Mouse (Mus musculus): ENCODE results near the gene Cyp2e1.
"Not testable (repeated sequence)": the region's sequence is repeated elsewhere in the genome, so short reads cannot be mapped to it uniquely, and the experiment has no call there.

Gene Cyp2e1

DNA sequence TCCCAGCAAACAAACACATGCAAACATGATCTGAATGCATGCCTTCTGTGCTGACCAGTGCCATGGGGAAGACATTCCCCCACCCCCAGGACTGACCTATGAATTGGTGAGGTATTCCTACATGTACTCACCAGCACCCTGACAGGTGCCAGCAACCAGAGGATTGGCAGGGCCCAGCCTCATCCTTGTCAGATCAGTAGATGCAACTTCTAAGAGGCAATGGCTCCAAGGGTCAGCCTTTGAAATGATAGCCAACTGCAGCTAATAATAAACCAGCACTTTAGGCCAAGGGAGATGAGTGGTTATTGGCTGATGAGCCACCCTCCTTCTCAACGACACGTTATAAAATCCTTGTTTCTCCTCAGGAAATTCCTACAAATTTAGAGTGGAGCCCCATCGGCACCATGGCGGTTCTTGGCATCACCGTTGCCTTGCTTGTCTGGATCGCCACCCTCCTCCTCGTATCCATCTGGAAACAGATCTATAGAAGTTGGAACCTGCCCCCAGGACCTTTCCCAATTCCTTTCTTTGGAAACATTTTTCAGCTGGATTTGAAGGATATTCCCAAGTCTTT lies at the start of gene Cyp2e1:
TSS of gene Cyp2e1 (plus strand) at position 293 of the 574 bp plus-strand sequence.
- no peak for DNase-seq (ENCODE audit: low read depth, low spot score)

DNA sequence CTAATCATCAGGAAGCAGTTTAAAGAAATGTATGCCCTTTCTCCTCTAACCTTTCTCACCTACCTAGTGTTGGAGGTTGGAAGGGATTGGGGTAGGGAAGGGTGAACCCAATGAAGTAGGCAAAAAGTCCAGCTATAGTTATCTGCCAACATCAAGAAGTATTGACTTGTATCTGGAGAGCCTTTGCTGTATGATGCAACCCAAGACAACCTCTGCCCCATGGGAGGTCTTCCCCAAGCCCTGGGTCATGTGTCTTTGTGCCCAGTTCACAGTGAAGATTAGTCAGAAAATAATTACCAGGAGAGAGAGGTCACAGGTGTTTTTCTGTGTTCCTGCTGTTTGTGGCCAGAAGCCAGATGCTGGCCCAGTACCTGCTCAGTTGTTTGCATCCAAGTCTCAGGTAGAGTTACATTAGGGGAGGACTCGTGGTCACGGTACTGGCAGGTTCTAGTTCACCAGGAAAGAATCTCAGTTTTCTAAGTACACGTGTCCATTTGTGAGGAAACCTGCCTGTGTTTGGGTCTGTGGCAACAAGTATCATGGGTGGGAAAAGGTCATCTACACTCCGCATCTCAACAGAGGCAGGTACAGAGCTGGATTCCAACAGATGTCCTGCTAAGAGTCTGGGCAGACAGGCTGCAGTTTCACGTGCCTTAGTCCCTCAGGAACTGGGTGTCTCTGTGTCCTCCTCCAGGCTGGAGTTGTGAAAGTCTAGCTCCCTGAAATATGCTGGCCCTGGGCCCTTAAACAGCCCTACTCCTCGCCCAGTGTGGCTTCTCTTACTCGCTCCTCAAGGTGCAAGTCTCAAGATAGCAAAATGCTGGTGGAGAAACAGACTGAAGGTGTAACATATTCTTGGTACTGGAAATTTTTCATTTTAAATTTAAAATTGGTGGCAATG lies 46.1 kb upstream of the Cyp2e1 start:
- no peak for DNase-seq (ENCODE audit: low read depth, low spot score)

DNA sequence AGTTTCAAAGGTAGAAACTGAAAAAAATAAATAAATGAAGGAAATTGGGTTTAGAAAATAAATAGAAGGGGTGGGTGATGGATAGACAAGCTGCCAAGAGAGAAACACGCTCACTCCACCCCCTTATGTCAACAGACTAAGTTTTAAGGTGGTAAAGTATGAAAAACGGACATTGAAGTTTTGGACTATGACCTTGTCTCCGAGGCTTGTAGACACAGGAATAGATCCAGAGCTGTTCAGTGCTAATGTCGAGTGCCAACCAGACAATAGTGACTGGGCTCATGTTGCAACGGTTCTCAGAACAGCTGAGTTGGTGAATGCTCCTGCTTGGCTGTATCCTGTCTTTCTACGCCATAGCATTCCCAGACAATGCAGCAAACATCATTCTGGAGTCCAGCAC lies 42.4 kb upstream of the Cyp2e1 start:
- no peak for DNase-seq (ENCODE audit: low read depth, low spot score)

DNA sequence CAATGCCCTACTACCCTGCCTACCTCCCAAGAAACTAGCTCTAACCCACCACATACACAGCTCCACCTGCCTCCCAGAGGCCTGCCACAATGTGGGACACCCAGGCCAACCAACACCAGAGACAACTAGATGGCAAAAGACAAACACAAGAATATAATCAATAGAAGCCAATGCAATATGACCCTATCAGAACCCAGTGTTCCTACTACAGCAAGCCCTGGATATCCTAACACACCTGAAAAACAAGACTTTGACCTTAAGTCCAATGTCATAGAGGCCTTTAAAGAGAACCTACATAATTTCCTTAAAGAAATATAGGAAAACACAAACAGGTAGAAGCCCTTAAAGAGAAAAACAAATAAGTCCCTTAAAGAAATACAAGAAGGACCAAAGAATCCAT lies 38.0 kb upstream of the Cyp2e1 start:
- DNase-seq (ENCODE audit: low read depth, low spot score) = no peak

DNA sequence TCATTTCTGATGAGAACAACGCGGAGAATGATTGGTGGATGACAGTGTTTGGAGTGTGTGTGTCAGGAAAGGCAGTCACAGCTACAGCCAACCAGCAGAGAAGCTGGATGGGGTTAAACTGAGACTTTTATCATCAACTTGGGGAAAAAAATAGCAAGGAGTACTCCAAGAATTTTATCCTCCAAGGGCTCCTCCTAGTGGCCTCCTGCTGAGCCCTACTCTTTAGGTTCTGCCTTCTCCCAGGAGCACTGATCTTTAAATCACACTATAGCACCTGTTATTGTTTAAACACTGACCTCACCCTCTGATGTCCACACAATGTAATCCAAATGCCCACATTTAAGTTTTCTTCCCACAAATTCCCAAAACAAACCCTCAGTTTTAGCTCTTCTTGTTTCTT lies 30.4 kb upstream of the Cyp2e1 start:
- no peak for DNase-seq (ENCODE audit: low read depth, low spot score)

DNA sequence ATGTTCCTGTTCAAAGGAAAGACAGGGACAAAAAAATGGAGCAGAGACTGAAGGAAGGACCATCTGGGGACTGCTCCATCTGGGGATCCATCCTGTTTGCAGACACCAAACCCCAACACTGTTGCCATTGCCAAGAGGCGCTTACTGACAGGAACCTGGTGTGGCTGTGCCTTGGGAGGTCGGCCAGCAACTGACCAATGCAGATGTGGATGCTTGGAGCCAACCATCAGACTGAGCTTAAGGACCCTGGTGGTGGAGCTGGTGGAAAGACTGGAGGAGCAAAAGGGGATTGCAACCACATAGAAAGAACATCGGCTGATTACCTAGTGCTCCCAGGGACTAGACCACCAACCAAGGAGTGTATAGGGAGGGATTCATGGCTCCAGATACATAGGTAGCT lies 16.1 kb upstream of the Cyp2e1 start:
- no peak for DNase-seq (ENCODE audit: low read depth, low spot score)

DNA sequence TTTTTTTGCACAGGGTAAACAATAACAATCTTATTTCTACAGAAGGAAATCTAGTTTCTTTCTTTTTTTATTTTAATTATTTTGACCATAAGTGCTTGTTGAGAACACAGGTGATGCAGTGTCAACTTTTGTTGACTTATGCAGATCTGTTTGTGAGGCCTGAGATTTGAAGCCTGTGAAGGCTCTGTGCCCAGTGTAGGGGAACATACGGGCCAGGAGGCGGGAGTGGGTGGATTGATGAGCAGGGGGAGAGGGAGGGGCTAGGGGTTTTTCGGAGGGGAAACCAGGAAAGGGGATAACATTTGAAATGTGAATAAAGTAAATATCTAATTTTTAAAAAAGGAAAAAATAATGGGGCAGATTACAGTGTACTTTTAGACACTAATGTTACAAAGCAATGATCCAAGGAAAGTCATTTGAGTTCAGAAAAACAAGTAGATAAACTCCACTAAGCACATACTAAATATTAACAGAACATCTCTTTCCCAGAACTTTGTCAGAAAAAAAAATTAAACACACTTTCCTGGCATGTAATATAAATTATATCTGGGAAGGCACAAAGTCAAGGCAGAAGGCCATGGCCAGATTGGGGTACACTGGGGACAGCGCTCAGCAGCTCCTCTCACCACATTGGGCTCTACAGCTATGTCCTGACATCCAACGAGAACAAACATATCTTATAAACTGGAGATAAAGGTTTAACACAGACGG lies 15.3 kb upstream of the Cyp2e1 start:
- no peak for DNase-seq (ENCODE audit: low read depth, low spot score)

DNA sequence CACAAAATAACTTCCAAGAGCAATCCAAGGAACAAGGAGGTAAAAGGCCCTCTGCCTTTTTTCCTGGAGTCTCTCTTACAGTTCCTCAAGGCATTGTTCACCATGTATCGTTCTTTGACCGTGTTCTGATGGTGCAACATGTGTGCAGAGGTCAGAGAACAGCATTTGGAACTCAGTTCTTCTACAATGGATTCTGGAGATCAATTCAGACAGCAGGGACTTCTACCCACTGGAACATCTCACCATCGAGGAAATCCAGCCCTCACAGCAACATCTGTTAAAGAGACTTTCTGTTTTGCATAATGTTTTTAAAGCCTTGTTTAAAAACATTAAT lies 14.7 kb upstream of the Cyp2e1 start:
- no peak for DNase-seq (ENCODE audit: low read depth, low spot score)

DNA sequence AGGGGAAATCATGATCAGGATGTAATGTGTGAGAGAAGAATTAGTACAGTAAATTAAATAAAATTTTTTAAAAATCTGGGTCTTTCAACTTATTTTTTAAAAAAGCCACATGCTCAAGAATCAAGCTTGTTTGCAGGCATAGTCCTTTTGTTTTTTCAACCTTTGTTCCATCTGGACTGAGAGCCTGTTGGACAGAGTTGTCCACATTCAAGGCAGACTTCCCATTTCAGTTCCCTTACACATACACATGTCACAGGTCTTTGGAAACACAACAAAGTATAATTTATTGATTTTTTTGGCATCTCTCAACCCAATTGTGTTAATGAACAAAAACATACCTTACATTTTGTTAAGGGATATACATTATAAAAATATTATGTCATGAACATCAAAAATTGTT lies 9.0 kb upstream of the Cyp2e1 start:
- no peak for DNase-seq (ENCODE audit: low read depth, low spot score)

DNA sequence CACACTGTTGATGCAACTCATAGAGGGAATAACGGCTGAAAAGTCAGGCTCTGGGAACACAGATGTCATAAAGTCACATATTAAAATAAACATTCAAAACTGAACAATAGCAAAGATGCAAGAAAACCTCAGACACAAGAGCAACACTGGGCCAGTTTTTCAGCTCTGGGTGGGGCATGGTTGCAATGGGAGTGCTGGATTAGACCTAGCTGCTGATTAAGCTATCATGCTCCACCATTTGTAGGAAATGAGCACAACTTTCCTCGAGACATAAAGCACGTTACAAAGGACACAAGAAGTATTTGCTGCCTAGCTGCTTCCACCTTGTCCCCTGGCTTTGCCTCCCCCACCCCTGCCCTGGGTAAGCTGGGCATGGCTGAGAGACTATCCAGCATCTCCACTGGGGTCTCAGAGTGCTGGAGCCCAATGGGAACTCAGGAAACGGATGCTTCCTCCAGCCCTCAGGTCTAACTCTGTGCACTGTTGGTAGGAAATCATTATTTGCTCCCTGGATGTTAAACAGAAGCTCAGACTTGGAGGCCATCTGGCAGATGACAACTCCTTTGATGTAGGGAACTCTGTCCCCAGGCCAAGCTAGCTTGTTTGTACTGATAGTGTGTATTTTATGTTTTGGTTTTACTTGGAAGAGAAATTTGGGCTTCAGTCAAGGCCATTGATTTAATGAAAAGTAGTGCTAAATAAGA lies 7.2 kb upstream of the Cyp2e1 start:
- DNase-seq (ENCODE audit: low read depth, low spot score) = no peak

DNA sequence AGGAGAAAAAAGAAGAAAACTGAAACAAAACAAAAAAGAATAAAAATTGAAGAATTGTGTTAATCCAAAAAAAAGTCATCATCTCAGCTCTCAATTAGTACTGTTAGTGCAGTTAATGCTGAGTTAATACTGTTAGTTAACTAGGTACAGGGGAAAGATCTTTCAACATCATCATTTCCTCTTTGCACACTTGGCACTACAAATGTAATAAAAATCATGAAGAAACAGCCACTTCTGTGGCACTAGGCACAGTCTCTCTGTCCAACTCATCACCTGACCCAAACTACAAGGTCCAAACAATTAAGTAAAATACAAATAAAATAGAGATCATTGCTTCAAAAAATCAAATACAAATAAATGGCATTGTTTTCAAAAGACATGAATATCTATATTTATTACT lies 2.9 kb upstream of the Cyp2e1 start:
- DNase-seq (ENCODE audit: low read depth, low spot score) = no peak

DNA sequence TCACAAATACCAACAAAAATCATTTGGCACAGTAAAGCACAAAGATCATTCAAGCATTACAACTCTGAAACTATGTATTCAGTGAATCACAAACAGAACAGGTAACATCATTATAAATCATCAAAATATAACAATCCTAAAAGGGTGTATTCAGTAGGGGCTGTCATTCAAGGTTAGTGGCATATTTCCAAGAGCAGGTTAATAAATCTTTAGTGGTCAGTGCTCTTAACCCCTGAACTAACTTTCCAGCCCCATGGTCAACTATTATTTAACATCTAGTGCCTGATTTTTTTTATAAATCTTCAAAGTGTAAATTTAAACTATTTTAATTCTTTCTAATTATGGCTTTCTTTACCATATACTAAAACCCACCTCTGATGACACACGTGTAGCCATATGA lies 1.9 kb downstream of the Cyp2e1 start:
- not testable (repeated sequence) for DNase-seq (ENCODE audit: low read depth, low spot score)

DNA sequence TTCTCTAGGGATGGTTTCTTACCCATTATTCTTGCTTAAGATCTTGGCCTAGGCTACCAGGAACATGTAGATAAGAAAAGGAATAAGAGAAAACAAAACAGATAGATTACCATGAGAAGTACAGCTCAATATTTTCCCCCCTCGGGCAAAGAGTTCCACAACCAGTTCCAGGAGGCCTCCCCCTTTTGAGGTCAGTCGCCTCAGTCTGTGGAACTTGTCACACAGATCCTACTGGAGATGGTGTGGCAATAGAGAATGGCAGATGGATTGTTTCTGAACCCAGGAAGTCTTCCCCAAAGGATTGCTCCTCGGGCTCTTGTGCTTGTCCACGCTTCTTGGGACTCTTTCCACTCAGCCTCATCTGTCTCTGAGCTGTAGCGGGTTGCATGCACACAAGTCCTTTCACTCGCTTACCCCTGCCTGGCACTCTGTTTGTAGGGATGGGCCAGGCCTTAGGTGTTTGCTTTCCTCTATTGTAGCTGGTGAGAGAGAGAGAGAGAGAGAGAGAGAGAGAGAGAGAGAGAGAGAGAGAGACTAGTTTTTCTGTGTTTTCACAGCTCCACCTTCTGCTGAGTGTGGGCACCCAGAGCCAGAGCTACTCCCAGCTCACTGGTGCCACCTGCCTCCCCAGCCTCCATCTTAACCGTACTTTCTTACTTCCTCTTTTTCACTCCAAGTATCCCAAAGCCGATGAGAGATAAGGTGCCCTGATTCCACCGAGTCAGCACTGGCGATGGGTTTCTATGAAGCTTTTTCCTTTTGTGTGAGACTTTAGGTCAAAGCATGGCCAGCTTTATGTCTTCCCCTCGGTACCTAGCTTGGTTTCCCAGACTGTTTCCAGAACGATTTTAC lies 2.6 kb downstream of the Cyp2e1 start:
- DNase-seq (ENCODE audit: low read depth, low spot score) = no peak

DNA sequence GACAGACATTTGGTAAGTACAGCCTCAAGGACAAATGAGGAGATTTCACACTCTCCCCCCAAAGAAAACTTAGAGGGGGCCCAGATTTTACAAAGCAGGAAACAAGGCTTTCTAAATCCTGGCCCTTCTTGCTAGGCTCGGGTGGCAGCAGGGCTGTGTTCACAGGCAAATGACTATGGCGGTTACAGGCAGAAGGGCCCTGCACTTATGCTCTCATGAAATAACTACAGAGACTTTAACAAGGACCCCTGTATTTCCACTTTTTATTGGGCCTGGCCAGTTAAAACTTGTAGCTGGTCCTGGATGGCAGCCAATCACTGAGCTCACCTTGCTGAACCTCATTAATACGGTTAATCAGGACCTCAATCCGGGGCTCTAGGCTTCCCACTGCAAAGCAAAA lies 17.0 kb downstream of the Cyp2e1 start:
- no peak for DNase-seq (ENCODE audit: low read depth, low spot score)

DNA sequence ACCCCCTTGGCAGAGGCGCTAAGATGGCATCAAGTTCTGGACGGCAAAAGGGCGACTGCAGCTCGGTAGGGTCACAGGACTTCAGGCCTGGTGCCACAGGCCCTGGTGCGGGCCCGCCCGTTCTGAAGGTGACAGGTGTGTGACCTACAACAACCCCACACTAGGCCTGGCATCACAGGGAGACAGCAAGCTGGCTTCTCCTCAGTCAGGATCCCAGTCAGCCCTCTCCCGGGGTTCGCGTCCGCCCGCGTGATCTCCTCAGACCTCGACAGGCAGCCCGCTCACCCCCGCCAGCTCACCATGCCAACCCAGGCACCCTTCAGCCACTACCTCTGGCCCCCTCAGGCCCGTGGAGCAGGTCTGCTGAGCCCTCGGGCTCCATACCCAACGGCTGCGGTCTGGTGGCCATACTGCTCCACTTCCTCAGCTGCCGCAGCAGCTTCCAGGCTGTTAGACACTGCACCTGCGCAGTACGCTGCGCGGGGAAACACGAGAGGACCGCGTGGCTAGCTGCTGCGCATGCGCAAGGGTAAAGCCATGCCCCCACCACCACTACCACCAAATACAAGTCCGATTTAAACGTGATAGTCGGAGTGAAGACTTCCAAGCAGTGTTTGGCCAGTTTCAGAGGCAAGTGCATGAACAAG lies 24.0 kb downstream of the Cyp2e1 start, which contains the start of gene Syce1:
TSS of gene Syce1 (minus strand) at position 447 of the 647 bp plus-strand sequence.
- DNase-seq (ENCODE audit: low read depth, low spot score) = no peak

DNA sequence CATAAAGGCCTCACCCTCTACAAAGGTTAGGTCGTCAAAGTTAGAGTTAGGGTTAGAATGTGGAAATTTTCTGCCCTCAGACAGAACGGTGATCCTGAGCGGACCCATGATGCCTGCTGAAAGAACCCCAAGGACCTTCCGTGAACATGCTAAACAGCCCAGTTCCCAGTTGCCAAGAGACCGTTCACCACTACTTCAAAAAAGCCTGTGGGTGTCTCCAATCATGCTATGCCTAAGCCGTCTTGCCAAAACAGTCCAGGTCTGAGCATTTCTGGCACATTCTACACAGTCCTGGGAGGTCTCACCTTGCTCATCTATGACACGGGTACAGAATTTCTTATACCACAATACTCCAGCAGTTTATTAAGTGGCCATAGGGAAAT lies 24.5 kb downstream of the Cyp2e1 start:
- DNase-seq (ENCODE audit: low read depth, low spot score) = no peak

DNA sequence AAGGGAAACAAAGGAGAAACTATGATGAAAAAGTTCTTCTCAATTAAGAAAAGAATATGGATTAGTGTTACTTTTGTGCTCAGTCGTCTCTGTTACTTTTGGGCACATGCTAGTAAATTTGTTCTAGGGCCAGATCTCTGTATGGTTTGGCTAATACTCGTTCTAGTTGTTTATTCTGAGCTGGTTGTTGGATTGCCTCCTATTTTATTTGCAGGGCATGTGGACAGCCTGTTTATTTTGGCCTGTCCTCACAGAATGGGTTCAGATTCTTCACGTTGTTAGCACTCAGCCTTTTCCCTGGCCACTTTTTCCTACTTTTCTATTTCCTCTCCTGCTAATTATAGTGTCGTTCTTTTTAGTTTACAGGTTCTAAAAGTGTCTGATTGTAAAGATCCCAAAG lies 30.0 kb downstream of the Cyp2e1 start:
- no peak for DNase-seq (ENCODE audit: low read depth, low spot score)

DNA sequence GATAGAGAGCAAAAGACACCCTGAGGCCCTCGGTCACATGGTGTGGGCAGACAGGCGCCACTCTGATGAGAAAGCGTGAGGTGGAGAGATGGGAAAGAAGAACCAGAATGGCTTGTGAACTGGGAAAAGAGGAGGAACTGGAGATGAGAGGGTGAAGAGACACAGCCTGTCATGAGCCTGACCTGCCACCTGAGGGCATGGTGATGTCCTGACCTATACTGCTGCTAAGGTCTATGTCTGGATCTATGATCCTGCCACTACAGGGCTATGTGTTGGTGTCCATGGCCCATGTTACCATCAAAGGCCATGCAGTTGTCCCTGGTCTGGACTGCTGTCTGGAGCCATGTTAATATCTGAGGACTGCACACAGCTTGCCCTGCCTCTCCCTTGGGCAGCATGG lies 34.1 kb downstream of the Cyp2e1 start:
- no peak for DNase-seq (ENCODE audit: low read depth, low spot score)

DNA sequence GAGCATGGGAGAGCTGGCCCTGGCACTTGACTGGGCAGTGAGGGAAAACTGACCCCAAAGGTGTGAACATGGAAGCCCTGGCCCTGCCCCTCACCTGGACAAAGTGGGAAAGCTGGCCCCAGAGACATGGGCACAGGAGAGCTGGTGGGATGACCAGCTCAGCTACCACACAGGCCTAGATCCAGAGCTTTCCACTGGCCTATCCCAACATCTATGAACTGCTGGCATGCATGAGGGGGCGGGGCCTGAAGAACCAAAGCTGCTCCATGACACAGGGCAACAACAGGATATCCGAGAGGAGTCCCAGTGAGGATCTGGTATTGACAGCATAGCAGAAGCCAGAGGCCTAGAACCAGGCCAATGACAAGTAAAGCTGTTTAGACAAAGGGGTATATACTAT lies 34.7 kb downstream of the Cyp2e1 start:
- DNase-seq (ENCODE audit: low read depth, low spot score) = no peak

DNA sequence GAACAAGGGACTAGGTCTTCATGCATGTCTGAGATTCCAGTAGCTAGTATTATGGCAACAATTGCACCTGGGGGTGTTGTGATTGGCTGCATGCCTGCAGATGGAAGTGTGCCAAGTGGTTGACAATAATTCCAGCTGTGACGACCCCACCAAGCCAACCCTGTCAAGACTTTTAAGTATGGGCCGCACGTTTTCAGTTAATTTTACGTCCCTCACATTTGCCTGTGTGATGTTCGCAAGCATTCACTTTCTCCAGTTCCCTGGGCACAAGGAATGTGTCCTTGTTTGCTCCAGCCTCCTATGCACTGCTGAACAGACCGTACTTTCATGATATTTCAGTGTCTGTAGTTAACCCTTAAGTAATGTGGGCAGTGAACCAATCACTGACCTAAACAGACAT lies 39.1 kb downstream of the Cyp2e1 start:
- no peak for DNase-seq (ENCODE audit: low read depth, low spot score)

DNA sequence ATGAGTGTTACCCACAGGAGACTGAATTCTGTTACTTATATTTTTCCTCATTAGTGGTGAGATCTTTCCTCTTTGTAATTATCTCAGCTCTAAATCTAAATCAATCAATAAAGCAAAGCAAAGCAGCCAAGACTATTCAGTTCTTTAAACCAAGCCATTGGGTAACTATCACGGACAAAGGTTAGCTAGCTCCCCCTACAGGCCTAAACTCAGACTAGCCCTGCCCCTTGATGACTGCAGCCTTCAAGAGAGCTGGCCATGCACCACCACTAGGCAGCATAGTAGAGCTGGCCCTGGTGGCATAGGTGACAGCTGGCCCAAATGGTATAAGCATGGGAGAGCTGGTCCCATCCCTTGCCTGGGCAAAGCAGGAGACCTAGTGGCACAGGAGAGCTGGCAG lies 42.2 kb downstream of the Cyp2e1 start:
- no peak for DNase-seq (ENCODE audit: low read depth, low spot score)

Measured in retina, adult 2 months (tissue).